Mouse (Mus musculus) spleen, adult 2 months (tissue): Measurements from ENCODE around the gene Cenpm.

Source experiments
- CTCF ChIP-seq: fragments of 200-500 bp; IDR thresholded peaks from 2 replicates; pipeline ENCODE4 v1.5.1; 2011; ENCODE audit warnings: mild to moderate bottlenecking, inconsistent platforms; ENCODE audit not compliant: insufficient read depth, insufficient read length, insufficient replicate concordance; ENCODE audit errors: extremely low read depth
- POLR2A ChIP-seq: fragments of 200-500 bp; IDR thresholded peaks from 2 replicates; pipeline ENCODE4 v1.6.1; 2011; ENCODE audit warnings: low read depth, low read length, inconsistent platforms

- no peak for TF ChIP-seq CTCF
- no peak for TF ChIP-seq POLR2A
Measured at GRCm38 (mm10) chr15:82211911-82212751, 32.4 kb downstream of the Cenpm start.
